Mouse (Mus musculus): ENCODE data around the gene Eif4a1. TPM values are rescaled to one million over a fixed set of nuclear protein-coding genes. Genes with fewer than 3 reads are reported as not detected.
A peak's percentile ranks its signal among the peaks of the same experiment; 100 is the strongest.

The Eif4a1 gene
- polyA plus RNA-seq, 1 experiment from 2014 or later: 587 TPM

GRCm38 (mm10) chr11:69681314-69682208, 9.3 kb upstream of the Eif4a1 start, which contains the start of gene Senp3:
Gene Senp3 (minus strand): TSS chr11:69682084.
- H3K9ac ChIP-seq (replicated peaks; ENCODE audit: low read length): peak within 1 kb of the TSS; percentile 89
- no peaks in the 10 kb centered on the region for H3K9me3 ChIP-seq (ENCODE audit: low read length)
- H3K27me3 ChIP-seq (ENCODE audit: insufficient read depth, low read length): no peaks in the 10 kb centered on the region
- peak within 1 kb of the TSS; percentile 96 for H3K27ac ChIP-seq (ENCODE audit: low read length)
- peak within 1 kb of the TSS; percentile 75 for H3K4me2 ChIP-seq (replicated peaks; ENCODE audit: low read depth, low read length)
- peak; percentile 97 for ATAC-seq (ENCODE audit: low FRiP score, low TSS enrichment)
- peaks cover 38% of the 10 kb centered on the region for H3K4me1 ChIP-seq (ENCODE audit: insufficient read depth, low read length)
- peaks cover 23% of the 10 kb centered on the region for H3K36me3 ChIP-seq (ENCODE audit: insufficient read depth, low read length)
- H3K4me3 ChIP-seq (ENCODE audit: low read length): peak within 1 kb of the TSS; percentile 75
- under 1% methylated on average over 74 of the region's 80 CpGs for WGBS

GRCm38 (mm10) chr11:69680136-69680855, 8.1 kb upstream of the Eif4a1 start:
- Histone ChIP-seq H3K4me3 (ENCODE audit: low read length) (peak overlapping the region; percentile 75), H3K4me2 (replicated peaks; ENCODE audit: low read depth, low read length) (peak overlapping the region; percentile 75), H3K36me3 (ENCODE audit: insufficient read depth, low read length) (peaks cover 36% of the 10 kb centered on the region), H3K9me3 (ENCODE audit: low read length) (no peaks in the 10 kb centered on the region), H3K27me3 (ENCODE audit: insufficient read depth, low read length) (no peaks in the 10 kb centered on the region), H3K4me1 (ENCODE audit: insufficient read depth, low read length) (peaks cover 26% of the 10 kb centered on the region), H3K9ac (replicated peaks; ENCODE audit: low read length) (peak overlapping the region; percentile 89), H3K27ac (ENCODE audit: low read length) (no peak overlapping the region)
- 92% methylated on average over 29 of the region's 30 CpGs for WGBS
- ATAC-seq (ENCODE audit: low FRiP score, low TSS enrichment): no peak

- Histone ChIP-seq H3K36me3 (ENCODE audit: insufficient read depth, low read length) (peaks cover 47% of the 10 kb centered on the region), H3K4me1 (ENCODE audit: insufficient read depth, low read length) (peaks cover 26% of the 10 kb centered on the region), H3K27ac (ENCODE audit: low read length) (no peak overlapping the region), H3K4me3 (ENCODE audit: low read length) (no peak overlapping the region), H3K9ac (replicated peaks; ENCODE audit: low read length) (no peak overlapping the region), H3K9me3 (ENCODE audit: low read length) (no peaks in the 10 kb centered on the region), H3K27me3 (ENCODE audit: insufficient read depth, low read length) (no peaks in the 10 kb centered on the region), H3K4me2 (replicated peaks; ENCODE audit: low read depth, low read length) (no peak overlapping the region)
- WGBS: 100% methylated on average over 2 of the region's 2 CpGs
- no peak for ATAC-seq (ENCODE audit: low FRiP score, low TSS enrichment)
These were observed 6.9 kb upstream of the Eif4a1 start for GRCm38 (mm10) chr11:69679144-69679543.

- Histone ChIP-seq H3K4me1 (ENCODE audit: insufficient read depth, low read length) (peaks cover 22% of the 10 kb centered on the region), H3K36me3 (ENCODE audit: insufficient read depth, low read length) (peaks cover 72% of the 10 kb centered on the region), H3K9ac (replicated peaks; ENCODE audit: low read length) (peak overlapping the region; percentile 100), H3K27me3 (ENCODE audit: insufficient read depth, low read length) (no peaks in the 10 kb centered on the region), H3K27ac (ENCODE audit: low read length) (peak overlapping the region; percentile 98), H3K4me2 (replicated peaks; ENCODE audit: low read depth, low read length) (peak overlapping the region; percentile 93), H3K9me3 (ENCODE audit: low read length) (no peaks in the 10 kb centered on the region), H3K4me3 (ENCODE audit: low read length) (peak overlapping the region; percentile 100)
- ATAC-seq (ENCODE audit: low FRiP score, low TSS enrichment): peak; percentile 6; the same call in 1 of the 2 replicates
- WGBS: 0% methylated on average over 42 of the region's 43 CpGs
These were observed 498 bp downstream of the Eif4a1 start for GRCm38 (mm10) chr11:69671726-69672124.

GRCm38 (mm10) chr11:69670786-69671725, 1.2 kb downstream of the Eif4a1 start:
- Histone ChIP-seq H3K4me2 (replicated peaks; ENCODE audit: low read depth, low read length) (peak overlapping the region; percentile 93), H3K4me3 (ENCODE audit: low read length) (peak overlapping the region; percentile 100), H3K9ac (replicated peaks; ENCODE audit: low read length) (peak overlapping the region; percentile 100), H3K36me3 (ENCODE audit: insufficient read depth, low read length) (peaks cover 72% of the 10 kb centered on the region), H3K27me3 (ENCODE audit: insufficient read depth, low read length) (no peaks in the 10 kb centered on the region), H3K9me3 (ENCODE audit: low read length) (no peaks in the 10 kb centered on the region), H3K4me1 (ENCODE audit: insufficient read depth, low read length) (peaks cover 22% of the 10 kb centered on the region), H3K27ac (ENCODE audit: low read length) (peak overlapping the region; percentile 98)
- ATAC-seq (ENCODE audit: low FRiP score, low TSS enrichment): peak; percentile 72
- under 1% methylated on average over 58 of the region's 61 CpGs for WGBS

- ATAC-seq (ENCODE audit: low FRiP score, low TSS enrichment): no peak
- no peak overlapping the region for H3K4me3 ChIP-seq (ENCODE audit: low read length)
- no peaks in the 10 kb centered on the region for H3K9me3 ChIP-seq (ENCODE audit: low read length)
- H3K9ac ChIP-seq (replicated peaks; ENCODE audit: low read length): no peak overlapping the region
- H3K36me3 ChIP-seq (ENCODE audit: insufficient read depth, low read length): peaks cover 61% of the 10 kb centered on the region
- H3K4me2 ChIP-seq (replicated peaks; ENCODE audit: low read depth, low read length): no peak overlapping the region
- 87% methylated on average over 3 of the region's 3 CpGs for WGBS
- H3K4me1 ChIP-seq (ENCODE audit: insufficient read depth, low read length): peaks cover 26% of the 10 kb centered on the region
- H3K27ac ChIP-seq (ENCODE audit: low read length): no peak overlapping the region
- H3K27me3 ChIP-seq (ENCODE audit: insufficient read depth, low read length): no peaks in the 10 kb centered on the region
These were observed 5.6 kb downstream of the Eif4a1 start for GRCm38 (mm10) chr11:69666665-69667005.

GRCm38 (mm10) chr11:69665961-69666664, 6.1 kb downstream of the Eif4a1 start, which contains the start of gene Cd68:
Gene Cd68 (minus strand): TSS chr11:69666153.
- no peak within 1 kb of the TSS for H3K4me2 ChIP-seq (replicated peaks; ENCODE audit: low read depth, low read length)
- no peak for ATAC-seq (ENCODE audit: low FRiP score, low TSS enrichment)
- H3K36me3 ChIP-seq (ENCODE audit: insufficient read depth, low read length): peaks cover 61% of the 10 kb centered on the region
- H3K27ac ChIP-seq (ENCODE audit: low read length): 0 out of 2 replicates have a peak within 1 kb of the TSS, but pooled peaks have one; percentile 51
- H3K4me1 ChIP-seq (ENCODE audit: insufficient read depth, low read length): peaks cover 31% of the 10 kb centered on the region
- no peak within 1 kb of the TSS for H3K4me3 ChIP-seq (ENCODE audit: low read length)
- no peak within 1 kb of the TSS for H3K9ac ChIP-seq (replicated peaks; ENCODE audit: low read length)
- WGBS: 28% methylated on average over 7 of the region's 7 CpGs
- no peaks in the 10 kb centered on the region for H3K27me3 ChIP-seq (ENCODE audit: insufficient read depth, low read length)
- no peaks in the 10 kb centered on the region for H3K9me3 ChIP-seq (ENCODE audit: low read length)

- Histone ChIP-seq H3K36me3 (ENCODE audit: insufficient read depth, low read length) (peaks cover 56% of the 10 kb centered on the region), H3K9me3 (ENCODE audit: low read length) (no peaks in the 10 kb centered on the region), H3K4me1 (ENCODE audit: insufficient read depth, low read length) (peaks cover 31% of the 10 kb centered on the region), H3K27me3 (ENCODE audit: insufficient read depth, low read length) (no peaks in the 10 kb centered on the region), H3K4me2 (replicated peaks; ENCODE audit: low read depth, low read length) (no peak overlapping the region), H3K4me3 (ENCODE audit: low read length) (no peak overlapping the region), H3K9ac (replicated peaks; ENCODE audit: low read length) (no peak overlapping the region), H3K27ac (ENCODE audit: low read length) (0 out of 2 replicates have a peak overlapping the region, but pooled peaks have one; percentile 51)
- 76% methylated on average over 9 of the region's 9 CpGs for WGBS
- no peak for ATAC-seq (ENCODE audit: low FRiP score, low TSS enrichment)
These were observed 6.7 kb downstream of the Eif4a1 start for GRCm38 (mm10) chr11:69665457-69665960.

Measured in kidney, embryonic 16.5 days (tissue).